Mouse (Mus musculus) left cerebral cortex, postnatal 14 days (tissue): ENCODE data around the gene Pgr. TPM values are rescaled to one million over a fixed set of nuclear protein-coding genes. Genes with fewer than 3 reads are reported as not detected.

Experiments used
- DNase-seq, 2 experiments: peaks; one replicate each; pipeline ENCODE4 v3.0.0; 2021 to 2022; ENCODE audit warnings: low spot score in 2 of 2, mixed read lengths in 1 of 2
- intact Hi-C: fragments of 180-260 bp; cut with DNase I; formaldehyde crosslinking; loops from one replicate; pipeline ENCODE4 v1.15.1; 2025
- long read RNA-seq, 2 experiments: library from polyadenylated mRNA; stranded (forward); transcript quantifications; one replicate each; pipeline ENCODE4 v2.0.0; 2021
- total RNA-seq, 2 experiments: library from RNA; stranded (reverse); gene quantifications; 2 replicates each; pipeline ENCODE4 v1.2.3; 2021

The Pgr gene
- 10 to 100 TPM; 14.8 to 16.3 TPM for total RNA-seq
- long read RNA-seq, experiment 1, full-length matches to known transcripts, result 2 of 3 reads
- long read RNA-seq, experiment 1, partial matches to known transcripts, result 0 of 3 reads
- long read RNA-seq, experiment 1, other reads (novel, unspliced or antisense), result 1 of 3 reads
- long read RNA-seq, experiment 2, full-length matches to known transcripts, result 2 of 4 reads
- long read RNA-seq, experiment 2, partial matches to known transcripts, result 0 of 4 reads
- long read RNA-seq, experiment 2, other reads (novel, unspliced or antisense), result 2 of 4 reads

DNA sequence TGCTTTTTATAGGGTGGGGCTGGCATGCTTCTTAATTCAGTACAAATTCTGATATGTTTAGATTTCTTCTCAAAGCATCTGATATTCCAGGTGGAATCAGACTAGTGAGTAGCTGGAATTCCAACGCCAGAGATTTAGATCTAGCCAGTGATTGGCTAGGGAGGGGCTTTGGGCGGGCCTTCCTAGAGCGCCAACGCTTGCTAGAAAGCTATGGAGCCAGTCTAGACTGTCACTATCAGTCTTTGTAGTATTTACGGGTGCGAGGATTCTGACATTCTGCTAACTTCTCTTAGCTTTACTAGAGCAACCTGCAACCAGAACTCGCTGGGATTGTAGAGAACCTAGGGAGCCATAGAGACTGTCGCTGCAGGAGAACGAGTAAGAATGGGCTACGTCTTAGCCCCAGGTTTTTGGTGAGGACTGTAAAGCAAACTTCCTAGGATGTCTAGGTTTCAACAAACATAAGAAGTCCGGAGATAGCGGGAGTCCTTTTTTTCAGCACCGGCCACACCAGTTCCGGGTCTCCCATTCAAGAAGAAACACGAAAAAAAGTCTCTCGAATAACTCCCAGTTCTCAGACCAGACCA is at the start of gene Pgr:
Pgr (plus strand) TSS at position 218 of the 587 bp plus-strand sequence.
- intact Hi-C loops, result loop anchor here (10.0 kb wide), 1 partner anchor 195 kb away; no protein-coding TSS in a partner anchor
- peak; percentile 30 to 47 for DNase-seq

- intact Hi-C loops, result no loop called here
- DNase-seq, result no peak
Measured at GRCm38 (mm10) chr9:8857455-8857854, 42.2 kb upstream of the Pgr start.

DNA sequence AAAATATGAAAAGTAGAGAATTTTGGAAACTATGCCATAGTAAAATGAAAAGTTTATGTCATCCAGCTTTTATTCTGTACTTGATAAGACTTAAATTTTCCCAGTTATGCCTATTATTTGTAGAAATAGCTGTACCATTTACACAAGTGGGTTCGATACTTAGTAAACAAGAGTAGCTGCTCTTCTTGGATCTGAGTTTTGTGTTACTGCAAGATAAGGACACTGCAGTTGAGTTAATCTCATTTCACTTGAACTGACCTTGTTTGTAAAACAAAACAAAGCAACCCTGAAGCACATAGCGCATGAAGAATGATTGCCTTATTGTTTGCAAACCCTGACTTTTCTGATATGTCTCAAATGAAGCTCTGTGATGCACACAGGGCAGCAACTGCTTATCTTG is 31.1 kb upstream of the Pgr start:
- intact Hi-C loops, result no loop called here
- DNase-seq, result no peak

DNA sequence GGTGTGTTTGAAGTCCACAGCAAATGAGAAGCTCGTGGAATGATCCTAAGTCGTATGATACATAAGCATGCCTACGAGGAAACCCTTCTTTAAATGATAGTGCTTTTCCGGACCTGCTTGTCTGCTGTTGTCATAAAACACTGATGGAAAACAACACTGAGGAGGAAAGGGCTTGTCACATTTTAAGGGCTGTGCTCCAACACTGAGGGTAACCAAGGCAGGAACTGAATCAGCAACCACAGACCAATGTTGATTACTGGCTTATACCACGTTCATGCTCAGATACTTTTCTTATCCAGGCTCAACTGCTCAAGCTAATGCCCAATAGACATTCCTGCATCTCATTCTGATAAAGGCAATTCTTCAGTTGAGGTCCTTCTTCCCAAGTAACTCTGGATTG is 4.4 kb upstream of the Pgr start:
- no peak for DNase-seq
- intact Hi-C loops, result no loop called here

GRCm38 (mm10) chr9:8900203-8901012 is 775 bp downstream of the Pgr start:
- DNase-seq, result peak; percentile 5 to 7
- intact Hi-C loops, result loop anchor here (10.0 kb wide), 1 partner anchor 196 kb away; no protein-coding TSS in a partner anchor

DNA sequence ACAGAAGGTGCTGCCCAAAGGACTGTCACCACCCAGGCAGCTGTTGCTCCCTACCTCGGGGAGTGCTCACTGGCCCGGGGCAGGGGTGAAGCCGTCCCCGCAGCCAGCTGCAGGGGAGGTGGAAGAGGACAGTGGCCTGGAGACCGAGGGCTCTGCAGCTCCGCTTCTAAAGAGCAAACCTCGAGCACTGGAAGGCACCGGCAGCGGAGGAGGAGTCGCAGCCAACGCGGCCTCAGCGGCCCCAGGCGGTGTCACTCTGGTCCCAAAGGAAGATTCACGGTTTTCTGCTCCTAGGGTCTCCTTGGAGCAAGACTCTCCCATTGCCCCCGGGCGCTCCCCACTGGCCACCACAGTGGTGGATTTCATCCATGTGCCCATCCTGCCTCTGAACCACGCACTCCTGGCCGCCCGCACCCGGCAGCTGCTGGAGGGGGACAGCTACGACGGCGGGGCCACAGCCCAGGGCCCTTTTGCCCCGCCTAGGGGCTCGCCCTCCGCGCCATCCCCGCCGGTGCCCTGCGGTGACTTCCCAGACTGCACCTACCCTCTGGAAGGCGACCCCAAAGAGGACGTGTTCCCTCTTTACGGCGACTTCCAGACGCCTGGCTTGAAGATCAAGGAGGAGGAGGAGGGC is 1.5 kb downstream of the Pgr start:
- intact Hi-C loops, result loop anchor here (10.0 kb wide), 1 partner anchor 196 kb away; no protein-coding TSS in a partner anchor
- DNase-seq, result peak; percentile 15 to 27

DNA sequence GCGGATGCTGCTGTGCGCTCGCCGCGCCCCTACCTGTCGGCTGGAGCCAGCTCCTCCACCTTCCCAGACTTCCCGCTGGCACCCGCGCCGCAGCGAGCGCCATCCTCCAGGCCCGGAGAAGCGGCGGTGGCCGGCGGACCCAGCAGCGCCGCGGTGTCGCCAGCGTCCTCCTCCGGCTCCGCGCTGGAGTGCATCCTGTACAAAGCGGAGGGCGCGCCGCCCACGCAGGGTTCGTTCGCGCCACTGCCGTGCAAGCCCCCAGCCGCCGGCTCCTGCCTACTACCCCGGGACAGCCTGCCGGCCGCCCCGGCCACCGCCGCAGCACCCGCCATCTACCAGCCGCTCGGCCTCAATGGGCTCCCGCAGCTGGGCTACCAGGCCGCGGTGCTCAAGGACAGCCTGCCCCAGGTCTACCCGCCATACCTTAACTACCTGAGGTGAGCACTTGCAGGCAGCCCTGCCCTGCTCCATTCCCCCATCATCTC is 2.1 kb downstream of the Pgr start:
- intact Hi-C loops, result loop anchor here (10.0 kb wide), 1 partner anchor 197 kb away; no protein-coding TSS in a partner anchor

GRCm38 (mm10) chr9:8902277-8902676 is 2.6 kb downstream of the Pgr start:
- peak; percentile 5 to 8 for DNase-seq
- intact Hi-C loops, result loop anchor here (10.0 kb wide), 1 partner anchor 197 kb away; no protein-coding TSS in a partner anchor

More for the DNA sequence above, 2.1 kb downstream of the Pgr start:
- peak; percentile 63 to 68 for DNase-seq

DNA sequence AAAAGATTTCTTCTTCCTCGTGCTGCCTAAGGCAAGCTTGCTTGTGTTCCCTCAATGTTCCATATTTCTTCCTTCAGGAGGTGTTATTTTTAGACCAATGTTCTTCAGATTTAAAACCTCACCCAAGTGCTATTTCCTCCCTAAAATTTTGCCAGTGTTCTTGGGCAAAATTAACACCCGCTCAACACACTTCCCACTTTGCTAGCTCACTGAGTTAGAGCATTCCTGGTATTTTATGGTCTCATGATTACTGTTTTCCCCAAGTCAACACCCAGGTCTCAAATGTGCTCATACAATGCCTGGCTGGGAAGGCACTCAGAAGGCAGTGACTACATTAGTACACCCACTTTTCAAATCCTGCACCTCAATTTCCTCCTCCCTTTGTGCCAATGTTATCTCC is 27.9 kb downstream of the Pgr start:
- peak in 1 of 2 experiments; percentile 49 for DNase-seq
- intact Hi-C loops, result no loop called here

- no peak for DNase-seq
- intact Hi-C loops, result no loop called here
Measured at GRCm38 (mm10) chr9:8937753-8938152, 38.1 kb downstream of the Pgr start.

DNA sequence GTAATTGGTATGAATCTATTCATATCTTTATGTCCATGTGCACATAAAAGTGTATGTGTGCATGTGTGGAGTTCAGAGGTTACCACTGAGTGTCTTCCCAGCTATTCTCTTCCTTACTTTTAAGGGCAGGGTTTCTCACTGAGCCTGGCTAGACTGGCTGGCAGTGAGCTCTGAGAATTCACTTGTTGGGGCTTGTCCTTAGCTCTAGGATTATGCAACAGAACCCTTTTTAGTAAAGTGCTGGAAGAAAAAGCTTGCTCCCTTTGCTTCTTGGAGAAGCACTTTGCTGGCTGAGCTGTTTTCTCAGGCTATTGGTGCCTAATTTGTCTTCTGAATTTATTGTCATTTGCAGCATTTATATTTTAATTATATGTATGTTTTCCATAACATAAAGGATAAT is 53.7 kb downstream of the Pgr start:
- no peak for DNase-seq
- intact Hi-C loops, result no loop called here

GRCm38 (mm10) chr9:8964512-8965133 is 65.0 kb downstream of the Pgr start:
- peak; percentile 41 to 51 for DNase-seq
- intact Hi-C loops, result loop anchor here (2.0 kb wide), 1 partner anchor 264 kb away; no protein-coding TSS in a partner anchor

- no peak for DNase-seq
- intact Hi-C loops, result no loop called here
Measured at GRCm38 (mm10) chr9:8970240-8970639, 70.6 kb downstream of the Pgr start.

DNA sequence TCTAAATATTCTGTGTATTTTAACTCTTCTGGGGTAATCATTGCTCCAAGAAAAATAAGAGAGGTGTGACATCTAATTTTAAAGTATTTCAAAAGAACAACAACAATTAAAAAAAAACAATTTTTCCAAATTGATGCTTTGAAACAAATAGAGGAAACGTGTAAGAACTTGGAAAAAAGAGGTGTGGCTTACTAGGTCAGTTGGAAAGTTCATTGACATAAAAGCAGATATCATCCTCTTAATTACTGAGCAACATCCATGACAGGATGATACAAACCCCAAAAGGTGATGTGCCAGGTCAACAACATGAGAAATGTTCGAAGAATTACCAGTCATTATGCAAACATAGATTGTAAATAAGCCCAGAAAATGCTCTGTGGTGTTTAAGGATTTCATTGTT is 71.9 kb downstream of the Pgr start, which contains the start of gene Gm16485:
Gm16485 (plus strand) TSS at position 301 of the 400 bp plus-strand sequence.
- intact Hi-C loops, result no loop called here

GRCm38 (mm10) chr9:8977775-8978174 is 78.1 kb downstream of the Pgr start:
- peak; percentile 71 to 73 for DNase-seq
- intact Hi-C loops, result no loop called here

More for the DNA sequence above, 71.9 kb downstream of the Pgr start, which contains the start of gene Gm16485:
- no peak for DNase-seq

- DNase-seq, result no peak
- intact Hi-C loops, result no loop called here
Measured at GRCm38 (mm10) chr9:8982315-8982714, 82.7 kb downstream of the Pgr start.

GRCm38 (mm10) chr9:8996494-8996893 is 96.9 kb downstream of the Pgr start:
- no peak for DNase-seq
- intact Hi-C loops, result no loop called here

DNA sequence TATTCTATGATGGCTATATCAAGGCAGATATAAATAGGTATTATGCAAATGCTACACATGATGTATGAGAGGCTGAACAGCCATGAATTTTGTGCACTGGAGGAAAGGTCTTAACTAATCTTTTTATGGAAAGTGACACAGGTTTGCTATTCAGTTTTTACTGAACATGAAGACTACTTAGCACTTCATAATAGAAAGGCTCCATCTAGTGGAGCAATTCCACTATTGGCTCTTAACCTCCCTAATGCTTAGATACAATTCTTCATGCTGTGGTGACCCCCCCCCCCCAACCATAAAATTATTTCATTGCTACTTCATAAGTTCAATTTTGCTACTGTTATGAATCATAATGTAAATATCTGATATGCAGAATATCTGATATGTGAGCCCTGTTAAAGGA is 101.5 kb downstream of the Pgr start:
- intact Hi-C loops, result no loop called here
- peak in 1 of 2 experiments; percentile 30 for DNase-seq

DNA sequence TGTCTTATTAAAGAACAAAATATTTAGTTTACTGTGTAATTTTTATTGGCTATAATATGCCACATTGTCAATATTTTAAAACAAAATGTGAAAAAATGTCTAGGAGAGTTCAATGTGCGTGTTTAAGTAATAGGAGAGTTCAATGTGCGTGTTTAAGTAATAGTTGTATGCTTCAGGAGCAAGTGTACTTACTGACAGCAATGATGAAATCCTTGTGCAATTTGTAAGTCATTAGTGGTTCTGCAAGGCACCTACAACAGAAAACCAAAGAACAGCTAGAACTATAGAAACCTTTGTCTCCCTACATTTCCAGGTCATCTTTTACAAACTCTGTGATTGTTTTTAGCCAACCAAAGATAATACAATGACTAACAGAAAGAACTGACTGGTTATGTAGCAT is 115.5 kb downstream of the Pgr start:
- intact Hi-C loops, result no loop called here
- DNase-seq, result no peak
